Comparison of ENCODE assay signal across 8 mouse cellular contexts in genomic region chr8:47288866-47289541, GRCm38 (mm10).
DNase-seq lines count a peak whose midpoint lies in the region; ATAC-seq and TF ChIP-seq lines count a peak whose summit lies in the region.

No protein-coding gene starts in this region.

- peak overlapping the region; percentile 97 for H3K4me2 ChIP-seq in intestine, postnatal 0 days (replicated peaks; ENCODE audit: low read depth)
- peak overlapping the region; percentile 96 for H3K4me2 ChIP-seq in midbrain, embryonic 13.5 days (replicated peaks)
- peak overlapping the region; percentile 98 for H3K4me2 ChIP-seq in stomach, embryonic 15.5 days

- no peaks in the 10 kb centered on the region for H3K9me3 ChIP-seq in embryonic facial prominence, embryonic 10.5 days
- H3K9me3 ChIP-seq in intestine, postnatal 0 days (ENCODE audit: control insufficient read depth), result no peaks in the 10 kb centered on the region
- no peaks in the 10 kb centered on the region for H3K9me3 ChIP-seq in limb, embryonic 10.5 days (replicated peaks)
- H3K9me3 ChIP-seq in midbrain, embryonic 13.5 days, result no peaks in the 10 kb centered on the region
- H3K9me3 ChIP-seq in stomach, embryonic 15.5 days, result no peaks in the 10 kb centered on the region

- 0 out of 2 replicates have a peak, but pooled peaks cover 2% of the 10 kb centered on the region for H3K36me3 ChIP-seq in embryonic facial prominence, embryonic 10.5 days (replicated peaks)
- no peaks in the 10 kb centered on the region for H3K36me3 ChIP-seq in intestine, postnatal 0 days (ENCODE audit: control insufficient read depth, insufficient read depth)
- H3K36me3 ChIP-seq in limb, embryonic 10.5 days, result no peaks in the 10 kb centered on the region
- H3K36me3 ChIP-seq in midbrain, embryonic 13.5 days, result no peaks in the 10 kb centered on the region
- H3K36me3 ChIP-seq in stomach, embryonic 15.5 days, result no peaks in the 10 kb centered on the region

- peak overlapping the region; percentile 91 for H3K4me3 ChIP-seq in embryonic facial prominence, embryonic 10.5 days
- peak overlapping the region; percentile 65 for H3K4me3 ChIP-seq in intestine, postnatal 0 days (ENCODE audit: low read depth, low read length)
- H3K4me3 ChIP-seq in limb, embryonic 10.5 days, result peak overlapping the region; percentile 96
- H3K4me3 ChIP-seq in midbrain, embryonic 13.5 days (replicated peaks), result peak overlapping the region; percentile 92
- peak overlapping the region; percentile 73 for H3K4me3 ChIP-seq in stomach, embryonic 15.5 days (replicated peaks)

- peak; percentile 47 for DNase-seq in brain, embryonic 18.5 days (ENCODE audit: low read depth, low spot score)
- DNase-seq in embryonic facial prominence, embryonic 10.5 days (ENCODE audit: low spot score), result peak; percentile 90
- DNase-seq in limb, embryonic 10.5 days (ENCODE audit: low spot score), result peak; percentile 89
- DNase-seq in thymus, postnatal 14 days, result no peak

- WGBS in embryonic facial prominence, embryonic 10.5 days, result under 1% methylated on average over 97 of the region's 97 CpGs
- under 1% methylated on average over 93 of the region's 97 CpGs for WGBS in intestine, postnatal 0 days
- WGBS in limb, embryonic 10.5 days, result under 1% methylated on average over 90 of the region's 97 CpGs
- under 1% methylated on average over 89 of the region's 97 CpGs for WGBS in midbrain, embryonic 13.5 days
- WGBS in stomach, embryonic 15.5 days, result under 1% methylated on average over 90 of the region's 97 CpGs

- H3K4me1 ChIP-seq in embryonic facial prominence, embryonic 10.5 days, result peaks cover 53% of the 10 kb centered on the region
- H3K4me1 ChIP-seq in intestine, postnatal 0 days (replicated peaks; ENCODE audit: control insufficient read depth, insufficient read depth, low read length), result no peaks in the 10 kb centered on the region
- H3K4me1 ChIP-seq in limb, embryonic 10.5 days, result peaks cover 61% of the 10 kb centered on the region
- peaks cover 43% of the 10 kb centered on the region for H3K4me1 ChIP-seq in midbrain, embryonic 13.5 days (replicated peaks)
- H3K4me1 ChIP-seq in stomach, embryonic 15.5 days, result 0 out of 2 replicates have a peak, but pooled peaks cover 10% of the 10 kb centered on the region

- H3K27ac ChIP-seq in embryonic facial prominence, embryonic 10.5 days (replicated peaks), result peak overlapping the region; percentile 98
- H3K27ac ChIP-seq in intestine, postnatal 0 days (ENCODE audit: low read depth, low read length), result peak overlapping the region; percentile 23; the same call in 1 of the 2 replicates
- peak overlapping the region; percentile 99 for H3K27ac ChIP-seq in limb, embryonic 10.5 days
- H3K27ac ChIP-seq in midbrain, embryonic 13.5 days, result peak overlapping the region; percentile 99
- H3K27ac ChIP-seq in stomach, embryonic 15.5 days, result peak overlapping the region; percentile 79

- H3K27me3 ChIP-seq in embryonic facial prominence, embryonic 10.5 days (replicated peaks; ENCODE audit: low read depth, poor library complexity, severe bottlenecking), result no peaks in the 10 kb centered on the region; the same call in 1 of the 2 replicates
- peaks cover 7% of the 10 kb centered on the region; the same call in 1 of the 2 replicates for H3K27me3 ChIP-seq in intestine, postnatal 0 days (replicated peaks; ENCODE audit: control insufficient read depth, insufficient read depth, low read length)
- H3K27me3 ChIP-seq in limb, embryonic 10.5 days (ENCODE audit: low read depth, poor library complexity, severe bottlenecking), result no peaks in the 10 kb centered on the region
- no peaks in the 10 kb centered on the region for H3K27me3 ChIP-seq in midbrain, embryonic 13.5 days
- H3K27me3 ChIP-seq in stomach, embryonic 15.5 days (replicated peaks), result no peaks in the 10 kb centered on the region

- H3K9ac ChIP-seq in intestine, postnatal 0 days (ENCODE audit: low read depth, low read length), result peak overlapping the region; percentile 62
- peak overlapping the region; percentile 99 for H3K9ac ChIP-seq in midbrain, embryonic 13.5 days (replicated peaks)
- peak overlapping the region; percentile 83 for H3K9ac ChIP-seq in stomach, embryonic 15.5 days

- 0 out of 2 replicates have a peak, but pooled peaks have one; percentile 17 for ATAC-seq in granulocyte monocyte progenitor cell, adult 5-6 weeks (replicated peaks; ENCODE audit: poor library complexity, severe bottlenecking)
- peak; percentile 57 for ATAC-seq in intestine, postnatal 0 days
- ATAC-seq in midbrain, embryonic 13.5 days, result peak; percentile 88
- ATAC-seq in stomach, embryonic 15.5 days (ENCODE audit: insufficient read depth, low FRiP score, low read depth), result peak; percentile 74

- TF ChIP-seq CTCF in intestine, postnatal 0 days (IDR thresholded peaks at IDR 0.05; ENCODE audit: low read depth), result no peak

Comparison
In these comparisons a context has a peak if more than half of its experiments do, and no peak if none do; other contexts are left out.
1. H3K27ac ChIP-seq: peak in every context shown above with its lines; median percentile 99 in limb, embryonic 10.5 days; 99 in midbrain, embryonic 13.5 days; 98 in embryonic facial prominence, embryonic 10.5 days; 79 in stomach, embryonic 15.5 days; 23 in intestine, postnatal 0 days.
2. ATAC-seq: peak in every context shown above with its lines; median percentile 88 in midbrain, embryonic 13.5 days; 74 in stomach, embryonic 15.5 days; 57 in intestine, postnatal 0 days; 17 in granulocyte monocyte progenitor cell, adult 5-6 weeks.